Mouse (Mus musculus) monocyte, adult 2 months (primary cell): Measurements from ENCODE around the gene Wdr38.
"Not testable (repeated sequence)": the region's sequence is repeated elsewhere in the genome, so short reads cannot be mapped to it uniquely, and the experiment has no call there.

Experiments used
- DNase-seq, 2 experiments: peaks; one replicate each; pipeline ENCODE4 v3.0.0; 2022; ENCODE audit warnings: low spot score in 2 of 2, low read depth in 1 of 2

The Wdr38 gene

GRCm38 (mm10) chr2:38992452-38992851 lies 4.8 kb upstream of the Wdr38 start:
- DNase-seq: no peak

GRCm38 (mm10) chr2:38999381-38999780 lies 2.1 kb downstream of the Wdr38 start:
- DNase-seq: no peak

- DNase-seq: no peak
These were observed 2.8 kb downstream of the Wdr38 start for GRCm38 (mm10) chr2:38999910-39000586.

- no peak for DNase-seq
These were observed 3.3 kb downstream of the Wdr38 start for GRCm38 (mm10) chr2:39000587-39000919.

- no peak for DNase-seq
These were observed 4.6 kb downstream of the Wdr38 start for GRCm38 (mm10) chr2:39001866-39002265.

- DNase-seq: no peak
These were observed 5.8 kb downstream of the Wdr38 start for GRCm38 (mm10) chr2:39003106-39003505.

GRCm38 (mm10) chr2:39003512-39003911 lies 6.2 kb downstream of the Wdr38 start:
- DNase-seq: no peak

GRCm38 (mm10) chr2:39004372-39004771 lies 7.1 kb downstream of the Wdr38 start:
- DNase-seq: peak in 1 of 2 experiments; percentile 25

- DNase-seq: peak; percentile 68 to 79
These were observed 7.7 kb downstream of the Wdr38 start, which contains the start of gene Arpc5l for GRCm38 (mm10) chr2:39004880-39005435. Gene Arpc5l, plus strand, starts transcription at chr2:39005348.

GRCm38 (mm10) chr2:39005574-39006079 lies 8.4 kb downstream of the Wdr38 start, which contains the start of gene Rpl35:
Gene Rpl35, minus strand, starts transcription at chr2:39005624.
- DNase-seq: no peak

- no peak for DNase-seq
These were observed 9.0 kb downstream of the Wdr38 start for GRCm38 (mm10) chr2:39006149-39006730.

- DNase-seq: peak; percentile 82 to 90
These were observed 10.6 kb downstream of the Wdr38 start for GRCm38 (mm10) chr2:39007865-39008264.

GRCm38 (mm10) chr2:39008350-39008851 lies 11.1 kb downstream of the Wdr38 start:
- DNase-seq: no peak

GRCm38 (mm10) chr2:39008954-39009365 lies 11.7 kb downstream of the Wdr38 start:
- no peak for DNase-seq

GRCm38 (mm10) chr2:39010144-39010543 lies 12.9 kb downstream of the Wdr38 start:
- DNase-seq: not testable (repeated sequence)

GRCm38 (mm10) chr2:39011264-39011663 lies 14.0 kb downstream of the Wdr38 start:
- no peak for DNase-seq

- DNase-seq: no peak
These were observed 14.7 kb downstream of the Wdr38 start for GRCm38 (mm10) chr2:39011971-39012370.

- DNase-seq: no peak
These were observed 15.5 kb downstream of the Wdr38 start for GRCm38 (mm10) chr2:39012768-39013279.

- DNase-seq: no peak
These were observed 19.3 kb downstream of the Wdr38 start for GRCm38 (mm10) chr2:39016581-39016980.

GRCm38 (mm10) chr2:39020004-39020403 lies 22.7 kb downstream of the Wdr38 start:
- DNase-seq: no peak

GRCm38 (mm10) chr2:39031611-39032010 lies 34.3 kb downstream of the Wdr38 start:
- no peak for DNase-seq

- DNase-seq: no peak
These were observed 42.9 kb downstream of the Wdr38 start for GRCm38 (mm10) chr2:39040215-39040614.
